Mouse (Mus musculus): ENCODE measurements at regions not wholly inside any gene's neighbourhood (a gene's known extent, or its start where the extent isn't known, plus 50 kb on each side); places are given as distances from the start of the nearest gene placed in this dataset.

DNA sequence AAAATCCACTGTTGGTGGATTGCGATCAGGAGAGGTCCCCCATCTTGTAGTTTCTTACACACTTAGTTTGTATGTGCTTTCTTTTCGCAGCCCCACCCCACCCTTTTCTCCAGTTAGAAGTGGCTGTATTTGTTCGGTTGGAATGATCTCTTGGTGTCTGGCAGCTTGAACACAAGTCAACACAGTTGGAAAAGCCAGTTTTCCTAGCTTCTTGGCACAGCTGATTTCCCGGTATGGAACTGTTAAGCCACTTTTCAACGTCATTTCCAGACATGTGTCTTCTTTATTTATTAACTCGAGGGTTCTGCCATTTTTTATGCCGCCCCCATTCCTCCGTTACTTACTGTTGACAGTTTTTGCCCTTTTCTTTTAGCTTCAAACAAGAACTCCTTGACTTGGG is 259.2 kb downstream of the Enc1 start:
- ATAC-seq: no peak
- H3K4me1 ChIP-seq: no peaks in the 10 kb centered on the region
- 80% methylated on average over 8 of the region's 8 CpGs for WGBS (ENCODE audit: insufficient replicate concordance)

DNA sequence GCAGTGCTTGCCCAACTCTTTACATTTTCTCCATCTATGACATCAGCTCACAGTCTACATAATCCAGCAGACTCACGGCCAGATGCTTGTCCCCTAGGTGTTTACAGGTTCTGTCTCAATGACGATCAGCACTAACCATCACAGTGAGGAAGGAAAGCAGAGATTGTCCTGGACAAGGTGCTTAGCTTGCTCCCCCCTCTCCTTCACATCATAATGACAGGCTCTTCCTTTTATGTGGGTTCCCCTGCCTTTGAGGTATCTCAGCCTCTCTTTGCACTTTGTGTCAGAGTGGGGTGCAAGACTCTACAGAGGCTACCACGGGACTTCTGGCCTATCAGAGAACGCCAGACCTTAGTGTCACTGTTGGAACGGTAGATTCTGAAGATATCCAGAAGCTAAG is 258.1 kb downstream of the Enc1 start:
- H3K27me3 ChIP-seq (replicated peaks): peaks cover 20% of the 10 kb centered on the region
- no peak overlapping the region for H3K9ac ChIP-seq
- no peak overlapping the region for H3K27ac ChIP-seq
- no peaks in the 10 kb centered on the region for H3K4me1 ChIP-seq
- no peaks in the 10 kb centered on the region for H3K36me3 ChIP-seq
- H3K4me3 ChIP-seq: no peak overlapping the region
- H3K9me3 ChIP-seq (replicated peaks): no peaks in the 10 kb centered on the region
- WGBS (ENCODE audit: insufficient replicate concordance): 53% methylated on average over 5 of the region's 5 CpGs
- no peak overlapping the region for H3K4me2 ChIP-seq
- no peak for ATAC-seq

More for the DNA sequence above, 259.2 kb downstream of the Enc1 start:
- Histone ChIP-seq H3K27me3 (replicated peaks) (peaks cover 20% of the 10 kb centered on the region), H3K4me3 (no peak overlapping the region), H3K36me3 (no peaks in the 10 kb centered on the region), H3K9me3 (replicated peaks) (no peaks in the 10 kb centered on the region), H3K4me2 (no peak overlapping the region), H3K27ac (no peak overlapping the region), H3K9ac (no peak overlapping the region)

GRCm38 (mm10) chr13:97497928-97498327 is 257.0 kb downstream of the Enc1 start:
- WGBS (ENCODE audit: insufficient replicate concordance): 71% methylated on average over 5 of the region's 5 CpGs
- H3K27me3 ChIP-seq (replicated peaks): peaks cover 25% of the 10 kb centered on the region
- H3K36me3 ChIP-seq: no peaks in the 10 kb centered on the region
- no peak overlapping the region for H3K9ac ChIP-seq
- H3K4me2 ChIP-seq: no peak overlapping the region
- no peaks in the 10 kb centered on the region for H3K9me3 ChIP-seq (replicated peaks)
- no peaks in the 10 kb centered on the region for H3K4me1 ChIP-seq
- H3K27ac ChIP-seq: no peak overlapping the region
- ATAC-seq: no peak
- no peak overlapping the region for H3K4me3 ChIP-seq

DNA sequence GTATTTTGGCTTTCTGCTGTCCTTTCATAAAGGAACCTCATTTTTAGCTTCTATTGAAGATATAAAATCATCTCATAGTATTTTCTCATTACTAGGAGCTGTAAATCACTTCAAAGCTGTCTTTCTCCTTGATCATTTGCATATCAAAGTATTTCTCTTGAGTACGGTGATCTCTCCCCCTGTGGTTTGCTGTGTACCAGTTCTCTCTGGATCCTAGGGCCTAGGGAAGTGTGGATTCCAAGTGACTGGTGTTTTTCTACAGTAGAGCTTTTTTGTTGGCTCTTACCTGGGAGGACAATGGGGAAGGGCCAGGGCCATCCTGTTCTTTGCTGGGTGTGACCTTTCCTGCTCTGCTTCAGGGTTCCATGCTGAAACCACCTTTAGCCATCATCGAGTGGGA is 253.9 kb downstream of the Enc1 start:
- 80% methylated on average over 2 of the region's 2 CpGs for WGBS (ENCODE audit: insufficient replicate concordance)
- ATAC-seq: no peak

GRCm38 (mm10) chr13:97493836-97494235 is 252.9 kb downstream of the Enc1 start:
- H3K4me2 ChIP-seq: no peak overlapping the region
- no peak overlapping the region for H3K9ac ChIP-seq
- no peak overlapping the region for H3K27ac ChIP-seq
- WGBS (ENCODE audit: insufficient replicate concordance): 71% methylated on average over 7 of the region's 7 CpGs
- no peaks in the 10 kb centered on the region for H3K9me3 ChIP-seq (replicated peaks)
- no peak for ATAC-seq
- H3K36me3 ChIP-seq: no peaks in the 10 kb centered on the region
- H3K4me1 ChIP-seq: no peaks in the 10 kb centered on the region
- peaks cover 19% of the 10 kb centered on the region for H3K27me3 ChIP-seq (replicated peaks)
- no peak overlapping the region for H3K4me3 ChIP-seq

More for the DNA sequence above, 253.9 kb downstream of the Enc1 start:
- Histone ChIP-seq H3K27ac (no peak overlapping the region), H3K9me3 (replicated peaks) (no peaks in the 10 kb centered on the region), H3K9ac (no peak overlapping the region), H3K4me1 (no peaks in the 10 kb centered on the region), H3K4me2 (no peak overlapping the region), H3K36me3 (no peaks in the 10 kb centered on the region), H3K4me3 (no peak overlapping the region), H3K27me3 (replicated peaks) (peaks cover 10% of the 10 kb centered on the region; the same call in 1 of the 2 replicates)

- ATAC-seq: no peak
- Histone ChIP-seq H3K9me3 (replicated peaks) (no peaks in the 10 kb centered on the region), H3K4me1 (no peaks in the 10 kb centered on the region), H3K4me3 (no peak overlapping the region), H3K36me3 (no peaks in the 10 kb centered on the region), H3K27ac (no peak overlapping the region), H3K9ac (no peak overlapping the region), H3K27me3 (replicated peaks) (peaks cover 22% of the 10 kb centered on the region), H3K4me2 (no peak overlapping the region)
- 79% methylated on average over 19 of the region's 20 CpGs for WGBS (ENCODE audit: insufficient replicate concordance)
Measured at GRCm38 (mm10) chr13:97492958-97493735, 252.2 kb downstream of the Enc1 start.

DNA sequence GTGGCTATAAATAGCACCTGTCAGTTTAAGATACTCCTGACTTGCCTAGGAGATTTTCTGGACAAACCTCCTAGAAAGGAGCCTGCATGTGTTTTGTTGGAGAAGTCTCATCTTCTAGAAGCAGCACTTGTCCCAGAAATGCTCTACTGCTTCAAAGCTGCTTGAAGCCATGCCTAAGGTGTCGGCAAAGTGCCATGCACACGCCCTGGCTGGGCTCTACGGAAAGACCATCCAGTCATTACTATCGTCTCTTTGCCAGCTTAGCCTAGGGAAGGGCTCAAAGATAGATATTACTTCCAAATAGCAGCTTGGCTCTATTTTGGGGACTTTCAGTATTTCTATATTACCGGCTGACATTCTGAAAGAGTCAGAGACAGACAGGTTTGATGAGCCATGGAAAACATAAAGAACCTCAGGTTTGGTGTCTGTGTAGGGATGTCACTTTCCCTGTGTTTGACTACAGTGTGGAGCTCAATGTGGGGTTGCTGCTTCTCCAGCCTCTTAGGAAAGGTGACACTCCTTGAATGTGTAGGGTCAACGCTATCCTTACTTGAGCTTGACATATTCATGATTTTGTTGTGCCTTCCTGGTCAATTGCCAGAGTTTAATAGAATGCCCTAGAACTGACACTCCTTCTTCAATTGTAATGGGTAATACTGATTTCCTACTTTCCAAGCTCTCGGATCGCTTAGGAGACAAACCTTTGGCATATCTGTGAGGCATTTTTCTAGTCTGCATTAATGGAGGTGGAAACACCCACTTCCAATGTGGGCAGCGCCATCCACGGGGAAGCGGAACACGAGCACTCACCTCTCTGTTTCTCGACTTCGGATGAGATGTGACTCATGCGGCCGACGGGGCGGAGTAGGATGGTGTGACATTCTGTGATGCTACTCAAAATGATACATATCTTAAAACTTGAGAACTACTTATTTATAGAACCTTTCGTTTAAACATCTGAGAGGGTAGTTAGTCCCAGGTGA is 251.3 kb downstream of the Enc1 start:
- no peaks in the 10 kb centered on the region for H3K4me1 ChIP-seq
- no peak overlapping the region for H3K4me3 ChIP-seq
- H3K27ac ChIP-seq: no peak overlapping the region
- no peak overlapping the region for H3K4me2 ChIP-seq
- 82% methylated on average over 19 of the region's 19 CpGs for WGBS (ENCODE audit: insufficient replicate concordance)
- no peaks in the 10 kb centered on the region for H3K9me3 ChIP-seq (replicated peaks)
- H3K27me3 ChIP-seq (replicated peaks): peaks cover 22% of the 10 kb centered on the region
- no peaks in the 10 kb centered on the region for H3K36me3 ChIP-seq
- ATAC-seq: no peak
- H3K9ac ChIP-seq: no peak overlapping the region

DNA sequence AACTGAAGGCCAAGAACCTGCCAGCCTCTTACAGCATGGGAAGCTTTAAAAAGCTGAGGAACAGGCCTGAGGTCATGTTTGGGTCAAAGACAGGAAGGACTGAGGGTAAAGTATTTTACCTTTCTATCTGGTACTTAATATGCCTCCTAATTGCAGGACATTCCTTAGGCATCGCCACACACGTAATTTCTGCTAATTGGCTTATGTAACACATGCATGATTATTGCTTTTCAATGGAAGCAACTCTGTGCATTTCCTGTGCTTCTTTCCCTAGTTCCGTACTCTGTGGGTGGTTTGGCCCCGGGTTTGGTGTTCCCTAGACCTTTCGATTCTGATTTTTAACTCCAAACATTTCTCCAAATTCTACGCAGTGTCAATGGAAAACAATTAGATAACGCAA is 249.2 kb downstream of the Enc1 start:
- H3K4me1 ChIP-seq: no peaks in the 10 kb centered on the region
- H3K27ac ChIP-seq: no peak overlapping the region
- no peaks in the 10 kb centered on the region for H3K9me3 ChIP-seq (replicated peaks)
- no peak overlapping the region for H3K4me2 ChIP-seq
- no peak for ATAC-seq
- WGBS (ENCODE audit: insufficient replicate concordance): 66% methylated on average over 7 of the region's 7 CpGs
- H3K27me3 ChIP-seq (replicated peaks): peaks cover 24% of the 10 kb centered on the region
- no peak overlapping the region for H3K4me3 ChIP-seq
- H3K9ac ChIP-seq: no peak overlapping the region
- no peaks in the 10 kb centered on the region for H3K36me3 ChIP-seq

DNA sequence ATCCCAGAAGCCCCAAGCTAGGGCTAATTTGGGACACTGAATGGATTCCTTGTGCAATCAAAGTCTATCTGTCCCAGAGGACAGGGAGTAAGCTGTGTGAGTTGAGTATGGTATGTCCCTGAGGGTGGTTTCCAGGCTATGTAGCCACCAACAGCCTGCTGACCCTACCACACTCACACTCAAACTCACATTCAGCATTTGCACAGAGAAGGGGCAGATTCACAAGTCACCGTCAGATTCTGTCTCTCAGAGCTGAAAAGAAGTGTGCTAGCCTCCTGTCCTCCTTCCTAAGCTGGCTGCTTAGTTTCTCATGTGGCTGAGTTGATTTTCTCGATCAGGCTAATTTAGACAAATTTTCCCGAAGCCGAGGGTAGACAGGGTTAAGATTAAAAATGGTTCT is 248.8 kb downstream of the Enc1 start:
- no peaks in the 10 kb centered on the region for H3K4me1 ChIP-seq
- H3K4me2 ChIP-seq: no peak overlapping the region
- H3K27me3 ChIP-seq (replicated peaks): peaks cover 24% of the 10 kb centered on the region
- H3K27ac ChIP-seq: no peak overlapping the region
- no peak for ATAC-seq
- H3K9ac ChIP-seq: no peak overlapping the region
- H3K4me3 ChIP-seq: no peak overlapping the region
- no peaks in the 10 kb centered on the region for H3K9me3 ChIP-seq (replicated peaks)
- WGBS (ENCODE audit: insufficient replicate concordance): 68% methylated on average over 4 of the region's 4 CpGs
- H3K36me3 ChIP-seq: no peaks in the 10 kb centered on the region

DNA sequence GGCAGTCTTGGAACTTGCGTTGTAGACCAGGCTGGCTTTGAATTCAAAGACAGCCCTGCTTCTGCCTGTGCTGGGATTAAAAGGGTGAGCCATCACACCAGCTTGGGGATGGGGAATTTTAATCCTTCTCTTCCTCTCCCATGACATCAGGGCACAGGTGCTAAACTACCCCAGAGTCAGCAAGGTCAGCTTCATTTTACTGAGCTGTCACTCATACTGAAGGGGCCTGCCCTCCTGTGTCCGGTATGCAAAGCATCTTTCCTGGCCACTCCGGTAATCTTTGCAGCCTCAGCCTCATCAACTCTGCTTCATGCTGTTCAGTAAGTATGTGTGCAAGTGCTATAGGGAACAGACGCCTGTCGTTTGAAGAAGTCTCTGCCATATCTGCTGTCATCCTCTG is 248.1 kb downstream of the Enc1 start:
- H3K4me1 ChIP-seq: no peaks in the 10 kb centered on the region
- WGBS (ENCODE audit: insufficient replicate concordance): 68% methylated on average over 5 of the region's 5 CpGs
- no peak overlapping the region for H3K9ac ChIP-seq
- no peaks in the 10 kb centered on the region for H3K9me3 ChIP-seq (replicated peaks)
- peaks cover 24% of the 10 kb centered on the region for H3K27me3 ChIP-seq (replicated peaks)
- H3K27ac ChIP-seq: no peak overlapping the region
- H3K4me2 ChIP-seq: no peak overlapping the region
- H3K4me3 ChIP-seq: no peak overlapping the region
- no peak for ATAC-seq
- H3K36me3 ChIP-seq: no peaks in the 10 kb centered on the region

DNA sequence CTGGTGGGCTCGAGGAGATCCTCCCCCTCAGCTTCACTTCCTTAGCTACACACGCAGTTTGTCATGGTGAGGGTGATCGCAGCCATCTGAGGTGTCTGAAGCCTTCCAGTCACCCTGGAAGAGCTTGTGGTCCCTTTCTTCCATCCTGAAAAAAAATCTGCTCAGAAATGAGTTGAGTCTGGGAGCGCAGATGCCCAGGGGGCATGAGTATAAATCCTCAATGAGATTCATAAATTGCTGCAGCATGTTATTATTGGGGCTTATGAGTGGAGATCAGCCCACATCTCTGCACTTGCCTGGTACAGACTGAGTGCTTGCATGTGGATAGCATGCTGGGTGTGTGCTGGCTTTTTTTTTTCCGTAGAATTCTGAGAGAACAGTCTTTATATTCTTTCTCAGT is 247.6 kb downstream of the Enc1 start:
- no peak for ATAC-seq
- Histone ChIP-seq H3K4me3 (no peak overlapping the region), H3K9me3 (replicated peaks) (no peaks in the 10 kb centered on the region), H3K9ac (no peak overlapping the region), H3K27me3 (replicated peaks) (peaks cover 24% of the 10 kb centered on the region), H3K4me2 (no peak overlapping the region), H3K4me1 (no peaks in the 10 kb centered on the region), H3K27ac (no peak overlapping the region), H3K36me3 (no peaks in the 10 kb centered on the region)
- 57% methylated on average over 5 of the region's 5 CpGs for WGBS (ENCODE audit: insufficient replicate concordance)

DNA sequence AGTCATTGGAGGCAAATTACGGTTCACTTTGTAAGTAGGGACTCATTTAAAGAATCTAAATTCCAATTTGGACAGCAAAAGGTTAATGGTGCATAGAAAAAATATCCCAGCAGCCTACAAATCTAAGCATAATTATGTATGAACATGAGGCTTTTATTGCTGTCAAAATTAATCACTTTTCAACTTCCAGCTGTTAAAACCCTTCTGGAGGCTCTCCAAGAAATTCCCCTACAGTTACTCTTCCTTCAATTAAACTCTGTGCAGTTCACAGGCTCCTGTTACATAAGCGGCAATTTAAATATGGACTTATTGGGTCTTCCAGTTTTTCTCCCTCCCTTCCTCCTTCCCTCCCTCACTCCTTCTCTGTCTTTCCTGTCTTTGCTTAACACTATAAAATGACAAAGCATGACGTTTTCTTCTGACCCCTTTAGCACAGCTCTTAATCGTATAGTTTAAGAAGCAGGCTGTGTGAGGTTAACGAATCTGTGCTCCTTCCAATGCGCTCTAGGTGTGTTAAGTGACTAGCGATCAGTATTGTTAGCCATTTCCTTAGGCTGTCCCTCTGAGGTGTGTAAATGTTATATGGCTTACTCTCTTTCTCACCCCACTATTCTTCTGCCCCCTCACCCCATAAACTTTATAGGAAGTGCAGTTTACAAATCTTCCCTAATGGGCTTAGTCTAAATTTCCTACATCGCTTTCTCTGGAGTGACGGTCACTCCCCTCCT is 247.0 kb downstream of the Enc1 start:
- no peak overlapping the region for H3K4me3 ChIP-seq
- no peaks in the 10 kb centered on the region for H3K36me3 ChIP-seq
- no peaks in the 10 kb centered on the region for H3K9me3 ChIP-seq (replicated peaks)
- no peaks in the 10 kb centered on the region for H3K4me1 ChIP-seq
- H3K9ac ChIP-seq: no peak overlapping the region
- no peak overlapping the region for H3K4me2 ChIP-seq
- H3K27ac ChIP-seq: no peak overlapping the region
- peaks cover 18% of the 10 kb centered on the region for H3K27me3 ChIP-seq (replicated peaks)
- WGBS (ENCODE audit: insufficient replicate concordance): 67% methylated on average over 9 of the region's 9 CpGs
- ATAC-seq: no peak

Measured in liver, embryonic 12.5 days (tissue).